Mouse (Mus musculus) heart, embryonic 13.5 days (tissue): ENCODE measurements around the gene Spata25. TPM values are rescaled to one million over a fixed set of nuclear protein-coding genes. Genes with fewer than 3 reads are reported as not detected.
"Not testable (repeated sequence)": the region's sequence is repeated elsewhere in the genome, so short reads cannot be mapped to it uniquely, and the experiment has no call there.

ENCODE experiments used
- ATAC-seq: fragments of 200-750 bp; cut with Nextera tagmentation; 2 replicates; pipeline ENCODE4 v1.8.0; 2017; ENCODE audit warnings: moderate TSS enrichment; ENCODE audit not compliant: insufficient number of reproducible peaks, low FRiP score, low TSS enrichment; ENCODE audit errors: extremely low read depth
- H3K27ac ChIP-seq: fragments of 300-500 bp; sonication (generic); replicated peaks from 2 replicates; pipeline ENCODE4 v1.5.1; 2015; ENCODE audit warnings: moderate library complexity, mild to moderate bottlenecking, inconsistent platforms
- H3K27me3 ChIP-seq: fragments of 300-500 bp; sonication (generic); replicated peaks from 2 replicates; pipeline ENCODE4 v1.6.1; 2015; ENCODE audit warnings: mild to moderate bottlenecking, inconsistent platforms
- H3K36me3 ChIP-seq: fragments of 300-500 bp; sonication (generic); 2 replicates; pipeline ENCODE4 v1.6.1; 2015; ENCODE audit warnings: mild to moderate bottlenecking, inconsistent platforms
- H3K4me1 ChIP-seq: fragments of 300-500 bp; sonication (generic); 2 replicates; pipeline ENCODE4 v1.6.1; 2015; ENCODE audit warnings: inconsistent platforms
- H3K4me2 ChIP-seq: fragments of 300-500 bp; sonication (generic); 2 replicates; pipeline ENCODE4 v1.6.1; 2015; ENCODE audit warnings: inconsistent platforms, mild to moderate bottlenecking, moderate library complexity
- H3K4me3 ChIP-seq: fragments of 300-500 bp; sonication (generic); 2 replicates; pipeline ENCODE4 v1.5.1; 2015; ENCODE audit warnings: moderate library complexity, mild to moderate bottlenecking, inconsistent platforms
- H3K9ac ChIP-seq: fragments of 300-500 bp; sonication (generic); 2 replicates; pipeline ENCODE4 v1.6.1; 2015; ENCODE audit warnings: inconsistent platforms, mild to moderate bottlenecking, moderate library complexity
- H3K9me3 ChIP-seq: fragments of 300-500 bp; sonication (generic); 2 replicates; pipeline ENCODE4 v1.6.1; 2016; ENCODE audit warnings: inconsistent platforms
- WGBS: fragments of 180-500 bp; shearing (Covaris S2); methylation state at CpG from one replicate; pipeline ENCODE4 v1.1.7; 2015; ENCODE audit warnings: mixed read lengths; 5-methylcytosine and 5-hydroxymethylcytosine counted together
- polyA plus RNA-seq: library from polyadenylated mRNA; unstranded; fragments of >200 nt; fragmentation: Nextera tagmentation; extraction: Ambion mirVana; gene quantifications from 2 replicates; pipeline ENCODE4 v1.2.1, GENCODE M21; 2015

The Spata25 gene
- polyA plus RNA-seq, 1 experiment from 2014 or later, result not detected

DNA sequence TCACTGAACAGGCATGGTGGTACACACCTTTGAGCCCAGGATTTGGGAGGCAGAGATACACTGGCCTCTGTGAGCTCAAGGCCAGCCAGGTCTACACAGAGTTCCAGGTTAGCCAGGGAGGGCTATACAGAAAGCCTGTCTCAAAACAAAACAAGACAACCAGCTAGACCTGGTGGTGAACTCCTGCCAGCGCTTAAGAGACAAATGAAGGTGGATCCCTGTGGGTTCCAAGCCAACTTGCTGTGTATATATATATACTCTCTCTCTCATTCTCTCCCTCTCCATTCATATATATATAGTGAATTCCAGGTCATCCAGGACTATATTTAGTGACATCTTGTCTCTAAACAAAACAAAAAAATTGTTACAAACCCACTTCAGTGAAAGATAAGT is 24.4 kb downstream of the Spata25 start:
- Histone ChIP-seq H3K9me3 (no peaks in the 10 kb centered on the region), H3K27ac (peak overlapping the region; percentile 84), H3K4me1 (peaks cover 33% of the 10 kb centered on the region), H3K4me3 (peak overlapping the region; percentile 80), H3K9ac (peak overlapping the region; percentile 93), H3K4me2 (peak overlapping the region; percentile 79), H3K36me3 (peaks cover 43% of the 10 kb centered on the region), H3K27me3 (no peaks in the 10 kb centered on the region)
- ATAC-seq, result no peak
- WGBS, result 50% methylated on average over 1 of the region's 1 CpGs

DNA sequence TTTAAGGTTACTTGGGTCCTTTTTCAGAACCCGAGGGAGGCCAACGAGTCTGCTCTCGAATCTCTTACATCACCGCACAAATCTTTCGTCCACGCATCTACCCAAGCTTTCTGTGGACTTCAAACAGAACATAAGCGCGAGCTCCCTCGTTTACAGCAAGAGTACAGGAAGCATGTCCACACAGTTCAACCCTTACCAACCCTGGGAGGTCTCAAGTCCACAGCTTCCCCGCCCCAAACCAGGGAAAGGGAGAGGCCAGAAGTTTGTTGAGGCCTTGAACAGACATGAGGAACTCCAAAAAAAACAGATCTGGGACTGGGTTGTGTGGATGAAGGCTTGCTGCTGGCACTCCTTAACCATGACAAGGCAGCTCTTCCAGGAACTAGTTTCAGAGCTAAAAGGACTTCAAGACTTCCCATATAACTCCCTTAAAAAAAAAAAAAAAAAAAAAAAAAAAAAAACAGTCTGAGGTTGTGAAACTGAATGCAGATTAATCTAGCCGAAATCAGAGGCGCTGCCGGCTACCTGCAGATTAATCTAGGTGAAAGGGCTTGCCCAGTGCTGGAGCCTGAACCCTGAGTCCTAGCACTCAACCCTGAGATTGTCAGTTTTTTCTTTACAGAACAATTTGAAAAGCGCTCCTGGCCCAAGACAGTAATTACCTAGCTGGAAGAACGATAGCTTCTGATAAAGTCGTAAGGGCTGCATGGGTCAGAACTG is 25.0 kb downstream of the Spata25 start:
- WGBS, result 90% methylated on average over 16 of the region's 16 CpGs
- no peak for ATAC-seq

DNA sequence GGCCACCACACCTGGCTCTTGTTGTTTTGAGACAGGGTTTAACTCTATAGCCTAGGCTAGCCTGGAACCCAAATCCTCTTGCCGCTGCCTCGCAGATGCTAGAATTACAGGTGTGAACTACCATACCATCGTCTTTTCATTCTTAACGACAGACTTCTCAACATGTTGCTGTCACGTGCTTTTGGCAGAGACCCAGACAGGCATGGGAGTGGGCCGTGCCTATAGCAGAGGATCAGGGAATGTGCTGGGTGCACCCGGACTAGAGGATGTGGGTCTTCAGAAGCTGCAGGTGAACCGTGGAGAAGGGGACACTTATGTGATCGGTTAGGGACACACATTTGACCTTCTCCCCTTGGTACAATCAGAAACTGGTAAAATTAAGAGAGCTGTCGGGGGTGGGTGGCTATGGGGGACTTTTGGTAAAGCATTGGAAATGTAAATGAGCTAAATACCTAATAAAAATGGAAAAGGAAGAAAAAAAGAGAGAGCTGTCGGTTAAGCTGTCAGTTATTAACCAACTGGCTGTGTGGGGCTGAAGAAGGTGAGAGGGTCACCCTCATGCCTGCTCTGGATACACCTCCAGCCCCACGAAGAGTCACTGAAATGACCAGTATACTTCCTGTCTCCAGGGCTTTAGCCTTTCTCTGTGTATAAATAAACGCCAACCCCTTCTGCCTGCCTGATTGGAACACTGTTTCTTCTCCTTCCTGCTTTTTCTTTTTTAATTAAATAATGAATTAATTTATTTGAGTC is 27.9 kb downstream of the Spata25 start:
- no peak for ATAC-seq
- H3K4me3 ChIP-seq, result no peak overlapping the region
- no peaks in the 10 kb centered on the region for H3K27me3 ChIP-seq
- no peaks in the 10 kb centered on the region for H3K9me3 ChIP-seq
- H3K4me2 ChIP-seq, result no peak overlapping the region
- no peak overlapping the region for H3K9ac ChIP-seq
- no peak overlapping the region for H3K27ac ChIP-seq
- 86% methylated on average over 13 of the region's 13 CpGs for WGBS
- peaks cover 70% of the 10 kb centered on the region for H3K36me3 ChIP-seq
- peaks cover 18% of the 10 kb centered on the region for H3K4me1 ChIP-seq

More for the DNA sequence above, 25.0 kb downstream of the Spata25 start:
- peaks cover 43% of the 10 kb centered on the region for H3K36me3 ChIP-seq
- H3K27me3 ChIP-seq, result no peaks in the 10 kb centered on the region
- H3K4me1 ChIP-seq, result peaks cover 33% of the 10 kb centered on the region
- H3K9ac ChIP-seq, result peak overlapping the region; percentile 93
- H3K4me3 ChIP-seq, result peak overlapping the region; percentile 80
- no peaks in the 10 kb centered on the region for H3K9me3 ChIP-seq
- peak overlapping the region; percentile 79 for H3K4me2 ChIP-seq
- 0 out of 2 replicates have a peak overlapping the region, but pooled peaks have one; percentile 84 for H3K27ac ChIP-seq

DNA sequence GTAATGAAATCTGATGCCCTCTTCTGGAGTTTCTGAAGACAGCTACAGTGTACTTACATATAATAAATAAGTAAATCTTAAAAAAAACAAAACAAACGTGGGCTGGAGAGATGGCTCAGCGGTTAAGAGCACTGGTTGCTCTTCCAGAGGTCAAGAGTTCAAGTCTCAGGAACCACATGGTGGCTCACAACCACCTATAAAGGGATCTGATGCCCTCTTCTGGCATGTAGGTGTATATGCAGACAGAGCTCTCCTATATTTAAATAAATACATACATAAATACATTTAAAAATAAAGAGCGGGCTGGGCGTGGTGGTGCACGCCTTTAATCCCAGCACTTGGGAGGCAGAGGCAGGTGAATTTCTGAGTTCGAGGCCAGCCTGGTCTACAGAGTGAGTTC is 29.8 kb downstream of the Spata25 start:
- H3K4me1 ChIP-seq, result peaks cover 16% of the 10 kb centered on the region
- H3K4me2 ChIP-seq, H3K9ac ChIP-seq, H3K27me3 ChIP-seq, H3K4me3 ChIP-seq, H3K9me3 ChIP-seq, ATAC-seq, H3K27ac ChIP-seq: not testable (repeated sequence)
- 76% methylated on average over 6 of the region's 6 CpGs for WGBS
- peaks cover 85% of the 10 kb centered on the region for H3K36me3 ChIP-seq

DNA sequence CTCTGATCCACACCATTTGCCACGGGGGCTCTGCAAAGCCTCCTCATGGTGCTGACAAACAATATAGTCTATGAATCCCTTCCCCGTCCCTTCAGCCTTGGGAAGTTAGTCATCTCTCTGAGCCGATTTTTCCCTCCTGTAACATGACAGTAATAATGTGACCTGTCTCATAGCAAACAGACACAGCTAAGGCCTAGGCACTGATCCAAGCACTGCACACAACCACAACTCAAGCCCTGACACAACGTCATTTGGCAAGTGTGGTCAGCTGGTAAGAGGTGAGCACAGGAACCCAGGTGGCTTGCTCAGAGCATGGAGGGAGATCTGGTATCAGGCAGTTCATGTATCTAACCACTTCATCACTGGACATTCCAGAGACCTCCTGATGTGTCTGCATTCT is 32.5 kb downstream of the Spata25 start:
- peaks cover 92% of the 10 kb centered on the region for H3K36me3 ChIP-seq
- WGBS, result 76% methylated on average over 4 of the region's 4 CpGs
- H3K9ac ChIP-seq, result no peak overlapping the region
- no peak for ATAC-seq
- peaks cover 16% of the 10 kb centered on the region for H3K4me1 ChIP-seq
- H3K27me3 ChIP-seq, result no peaks in the 10 kb centered on the region
- no peak overlapping the region for H3K4me3 ChIP-seq
- no peaks in the 10 kb centered on the region for H3K9me3 ChIP-seq
- no peak overlapping the region for H3K4me2 ChIP-seq
- H3K27ac ChIP-seq, result no peak overlapping the region

DNA sequence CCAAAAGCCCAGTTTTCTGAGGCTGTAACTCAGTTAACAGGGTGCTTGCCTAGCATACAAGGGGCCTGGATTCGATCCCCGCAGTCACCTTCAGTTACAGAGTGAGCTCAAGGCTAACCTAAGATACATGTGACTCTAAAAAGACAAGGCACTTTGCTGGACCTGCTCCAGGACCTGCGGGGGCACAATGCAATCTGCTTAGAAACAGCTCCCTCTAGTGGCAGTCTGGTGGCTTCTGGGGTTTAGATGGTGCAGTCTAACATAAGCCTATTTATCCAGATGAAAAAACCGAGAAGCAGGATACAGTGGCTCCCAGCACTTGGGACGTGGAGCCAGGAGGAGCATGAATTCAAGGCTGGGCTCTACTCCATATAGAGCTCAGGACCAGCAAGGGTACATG is 34.0 kb downstream of the Spata25 start:
- peaks cover 16% of the 10 kb centered on the region for H3K4me1 ChIP-seq
- no peaks in the 10 kb centered on the region for H3K27me3 ChIP-seq
- no peak for ATAC-seq
- no peak overlapping the region for H3K4me2 ChIP-seq
- no peaks in the 10 kb centered on the region for H3K9me3 ChIP-seq
- 29% methylated on average over 5 of the region's 5 CpGs for WGBS
- peak overlapping the region; percentile 75 for H3K27ac ChIP-seq
- no peak overlapping the region for H3K9ac ChIP-seq
- peaks cover 93% of the 10 kb centered on the region for H3K36me3 ChIP-seq
- no peak overlapping the region for H3K4me3 ChIP-seq

DNA sequence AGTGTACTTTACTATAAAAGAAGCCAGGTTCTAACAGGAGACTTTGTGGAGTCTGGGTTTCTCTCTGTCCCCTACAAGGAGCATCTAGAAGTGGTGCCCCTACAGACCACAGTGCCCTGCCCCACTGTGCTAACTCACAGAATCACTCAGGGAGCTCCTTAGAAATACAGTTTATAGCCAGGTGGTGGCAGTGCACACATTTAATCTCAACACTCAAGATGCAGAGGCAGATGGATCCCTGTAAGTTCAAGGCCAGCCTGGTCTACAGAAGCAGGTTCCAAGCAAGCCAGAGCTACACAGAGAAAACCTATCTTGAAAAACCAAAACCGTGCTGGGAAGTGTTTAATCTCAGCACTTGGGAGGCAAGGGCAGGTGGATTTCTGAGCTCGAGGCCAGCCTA is 34.6 kb downstream of the Spata25 start:
- WGBS, result 90% methylated on average over 2 of the region's 2 CpGs
- Histone ChIP-seq H3K4me2 (no peak overlapping the region), H3K4me3 (no peak overlapping the region), H3K9ac (peak overlapping the region; percentile 57; the same call in 1 of the 2 replicates), H3K4me1 (peaks cover 19% of the 10 kb centered on the region), H3K9me3 (no peaks in the 10 kb centered on the region), H3K27ac (peak overlapping the region; percentile 75), H3K27me3 (no peaks in the 10 kb centered on the region), H3K36me3 (peaks cover 92% of the 10 kb centered on the region)
- ATAC-seq, result no peak

DNA sequence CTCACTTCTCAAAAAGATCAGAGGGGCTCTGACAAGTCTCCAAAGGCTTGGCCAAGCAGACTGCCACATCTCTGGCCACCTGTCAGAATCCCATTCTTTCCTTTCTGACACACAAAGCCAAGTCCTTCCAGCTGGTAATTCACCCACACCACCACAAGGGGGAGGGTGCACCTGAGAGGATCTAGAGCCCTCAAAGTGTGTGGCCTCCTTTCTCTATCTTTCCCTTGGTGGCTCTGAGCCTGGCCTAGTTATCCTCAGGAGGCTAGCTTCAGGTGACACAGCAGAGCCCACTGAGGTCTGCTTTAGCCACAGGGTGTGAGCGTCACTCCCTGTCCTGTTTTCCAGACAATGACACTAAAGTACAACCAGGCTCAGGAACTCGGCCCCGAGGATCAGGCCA is 35.1 kb downstream of the Spata25 start:
- Histone ChIP-seq H3K4me2 (no peak overlapping the region), H3K27ac (peak overlapping the region; percentile 75), H3K4me3 (no peak overlapping the region), H3K4me1 (peaks cover 24% of the 10 kb centered on the region), H3K36me3 (peaks cover 92% of the 10 kb centered on the region), H3K9ac (peak overlapping the region; percentile 29; the same call in 1 of the 2 replicates), H3K27me3 (no peaks in the 10 kb centered on the region), H3K9me3 (no peaks in the 10 kb centered on the region)
- 47% methylated on average over 3 of the region's 3 CpGs for WGBS
- no peak for ATAC-seq

DNA sequence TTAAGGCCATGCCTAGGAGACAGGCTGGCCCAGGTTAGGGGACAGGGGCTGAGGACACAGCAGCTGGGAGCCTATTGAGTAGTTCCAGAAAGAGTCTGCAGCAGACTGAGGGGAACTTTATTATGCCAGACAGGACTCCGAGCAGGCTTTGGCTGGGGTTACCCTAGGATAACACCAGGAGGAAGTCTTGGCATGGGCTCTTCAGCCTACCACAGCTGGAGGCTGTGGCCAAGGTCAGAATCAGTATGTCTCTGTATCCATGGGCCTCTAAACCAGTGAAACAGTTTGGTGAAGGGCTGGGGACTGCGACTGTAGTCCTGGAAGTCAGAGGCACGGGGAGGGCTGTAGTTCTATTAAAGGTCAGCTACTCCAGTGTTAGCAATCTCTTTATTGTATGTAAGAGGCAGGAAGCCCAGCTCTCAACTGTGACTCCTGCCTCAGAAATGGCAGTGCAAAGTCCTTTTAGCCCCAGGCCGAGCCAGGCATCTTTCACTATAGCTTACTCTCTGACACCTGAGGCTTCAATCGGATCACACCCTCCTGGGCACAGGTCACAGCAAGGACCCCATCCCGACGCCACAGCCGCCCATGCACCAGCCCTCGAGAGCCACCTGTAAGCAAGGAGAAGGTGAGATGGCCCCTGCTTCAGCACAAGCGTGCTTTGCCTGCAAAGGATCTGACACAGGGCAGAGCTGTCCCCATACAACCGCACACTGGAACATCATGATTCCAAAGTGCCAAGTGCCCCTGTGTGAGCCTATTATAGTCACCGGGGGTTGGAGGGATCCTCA is 35.7 kb downstream of the Spata25 start:
- Histone ChIP-seq H3K36me3 (peaks cover 89% of the 10 kb centered on the region), H3K27ac (peak overlapping the region; percentile 75)
- no peak for ATAC-seq

DNA sequence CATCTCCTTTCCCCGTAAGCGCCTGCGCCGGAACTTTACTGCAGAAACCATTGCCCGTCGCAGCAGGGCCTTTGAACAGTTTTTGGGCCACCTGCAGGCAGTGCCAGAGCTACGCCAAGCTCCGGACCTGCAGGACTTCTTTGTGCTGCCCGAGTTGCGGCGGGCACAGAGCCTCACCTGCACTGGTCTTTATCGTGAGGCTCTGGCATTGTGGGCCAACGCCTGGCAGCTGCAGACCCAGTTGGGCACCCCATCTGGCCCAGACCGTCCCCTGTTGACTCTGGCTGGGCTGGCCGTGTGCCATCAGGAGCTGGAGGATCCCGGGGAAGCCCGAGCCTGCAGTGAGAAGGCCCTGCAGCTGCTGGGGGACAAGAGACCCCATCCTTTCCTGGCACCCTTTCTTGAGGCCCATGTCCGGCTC is 36.5 kb downstream of the Spata25 start:
- no peak overlapping the region for H3K4me3 ChIP-seq
- H3K4me2 ChIP-seq, result no peak overlapping the region
- H3K27me3 ChIP-seq, result no peaks in the 10 kb centered on the region
- peaks cover 84% of the 10 kb centered on the region for H3K36me3 ChIP-seq
- peaks cover 37% of the 10 kb centered on the region for H3K4me1 ChIP-seq
- H3K27ac ChIP-seq, result no peak overlapping the region
- no peaks in the 10 kb centered on the region for H3K9me3 ChIP-seq
- no peak overlapping the region for H3K9ac ChIP-seq
- WGBS, result 90% methylated on average over 18 of the region's 18 CpGs
- ATAC-seq, result no peak

More for the DNA sequence above, 35.7 kb downstream of the Spata25 start:
- Histone ChIP-seq H3K9ac (no peak overlapping the region), H3K4me1 (peaks cover 30% of the 10 kb centered on the region), H3K4me3 (no peak overlapping the region), H3K4me2 (no peak overlapping the region), H3K9me3 (no peaks in the 10 kb centered on the region), H3K27me3 (no peaks in the 10 kb centered on the region)
- WGBS, result 84% methylated on average over 12 of the region's 12 CpGs

DNA sequence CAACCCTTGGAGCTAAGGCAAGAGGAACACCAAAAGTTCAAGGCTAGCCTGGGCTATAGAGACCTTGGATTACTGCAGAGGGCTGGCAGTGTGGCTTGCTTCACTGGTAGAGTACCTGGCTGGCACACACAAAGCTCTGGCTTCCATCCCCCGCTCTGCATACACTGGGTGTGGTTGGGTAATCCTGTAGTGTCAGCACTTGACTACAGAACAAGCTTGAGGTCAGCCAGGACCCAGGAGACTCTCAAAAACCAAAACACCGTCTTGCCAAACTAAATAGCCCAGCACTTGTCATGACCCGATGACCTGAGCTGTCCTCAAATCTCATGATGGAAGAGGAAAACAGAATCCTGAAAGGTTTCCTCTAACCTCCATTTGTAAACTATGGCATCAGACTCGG is 37.9 kb downstream of the Spata25 start:
- WGBS, result 69% methylated on average over 4 of the region's 4 CpGs
- no peaks in the 10 kb centered on the region for H3K27me3 ChIP-seq
- no peak for ATAC-seq
- H3K4me1 ChIP-seq, result peaks cover 42% of the 10 kb centered on the region
- H3K36me3 ChIP-seq, result peaks cover 70% of the 10 kb centered on the region
- H3K9me3 ChIP-seq, result no peaks in the 10 kb centered on the region
- no peak overlapping the region for H3K4me3 ChIP-seq
- H3K27ac ChIP-seq, result no peak overlapping the region
- H3K9ac ChIP-seq, result no peak overlapping the region
- H3K4me2 ChIP-seq, result no peak overlapping the region
